Mouse (Mus musculus) MEL-GATA-1-ER (cell line): ENCODE results near the gene Gm10718.
"Not testable (repeated sequence)": the region's sequence is repeated elsewhere in the genome, so short reads cannot be mapped to it uniquely, and the experiment has no call there.

ENCODE experiments used
- DNase-seq: peaks from one replicate; pipeline ENCODE4 v3.0.0-alpha.2; 2012; ENCODE audit warnings: low read depth; ENCODE audit errors: extremely low read depth

The Gm10718 gene

DNA sequence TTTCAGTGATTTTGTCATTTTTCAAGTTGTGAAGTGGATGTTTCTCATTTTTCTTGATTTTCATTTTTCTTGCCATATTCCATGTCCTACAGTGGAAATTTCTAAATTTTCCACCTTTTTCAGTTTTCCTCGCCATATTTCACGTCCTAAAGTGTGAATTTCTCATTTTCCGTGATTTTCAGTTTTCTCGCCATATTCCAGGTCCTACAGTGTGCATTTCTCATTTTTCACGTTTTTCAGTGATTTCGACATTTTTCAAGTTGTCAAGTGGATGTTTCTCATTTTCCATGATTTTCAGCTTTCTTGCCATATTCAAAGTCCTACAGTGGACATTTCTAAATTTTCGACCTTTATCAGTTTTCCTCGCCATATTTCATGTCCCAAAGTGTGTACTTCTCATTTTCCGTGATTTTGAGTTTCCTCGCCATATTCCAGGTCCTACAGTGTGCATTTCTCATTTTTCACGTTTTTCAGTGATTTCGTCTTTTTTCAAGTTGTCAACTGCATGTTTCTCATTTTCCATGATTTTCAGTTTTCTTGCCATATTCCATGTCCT is 1.6 kb downstream of the Gm10718 start, which contains the start of gene Gm10717:
Gene Gm10717, plus strand, starts transcription at position 506 of the 556 bp plus-strand sequence.
- not testable (repeated sequence) for DNase-seq

DNA sequence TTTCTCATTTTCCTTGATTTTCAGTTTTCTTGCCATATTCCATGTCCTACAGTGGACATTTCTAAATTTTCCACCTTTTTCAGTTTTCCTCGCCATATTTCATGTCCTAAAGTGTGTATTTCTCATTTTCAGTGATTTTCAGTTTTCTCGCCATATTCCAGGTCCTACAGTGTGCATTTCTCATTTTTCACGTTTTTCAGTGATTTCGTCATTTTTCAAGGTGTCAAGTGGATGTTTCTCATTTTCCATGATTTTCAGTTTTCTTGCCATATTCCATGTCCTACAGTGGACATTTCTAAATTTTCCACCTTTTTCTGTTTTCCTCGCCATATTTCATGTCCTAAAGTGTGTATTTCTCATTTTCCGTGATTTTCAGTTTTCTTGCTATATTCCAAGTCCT is 2.3 kb downstream of the Gm10718 start:
- DNase-seq = not testable (repeated sequence)

DNA sequence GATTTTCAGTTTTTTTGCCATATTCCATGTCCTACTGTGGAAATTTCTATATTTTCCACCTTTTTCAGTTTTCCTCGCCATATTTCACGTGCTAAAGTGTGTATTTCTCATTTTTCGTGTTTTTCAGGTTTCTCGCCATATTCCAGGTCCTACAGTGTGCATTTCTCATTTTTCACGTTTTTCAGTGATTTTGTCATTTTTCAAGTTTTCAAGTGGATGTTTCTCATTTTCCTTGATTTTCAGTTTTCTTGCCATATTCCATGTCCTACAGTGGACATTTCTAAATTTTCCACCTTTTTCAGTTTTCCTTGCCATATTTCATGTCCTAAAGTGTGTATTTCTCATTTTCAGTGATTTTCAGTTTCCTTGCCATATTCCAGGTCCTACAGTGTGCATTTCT is 2.8 kb downstream of the Gm10718 start:
- not testable (repeated sequence) for DNase-seq

DNA sequence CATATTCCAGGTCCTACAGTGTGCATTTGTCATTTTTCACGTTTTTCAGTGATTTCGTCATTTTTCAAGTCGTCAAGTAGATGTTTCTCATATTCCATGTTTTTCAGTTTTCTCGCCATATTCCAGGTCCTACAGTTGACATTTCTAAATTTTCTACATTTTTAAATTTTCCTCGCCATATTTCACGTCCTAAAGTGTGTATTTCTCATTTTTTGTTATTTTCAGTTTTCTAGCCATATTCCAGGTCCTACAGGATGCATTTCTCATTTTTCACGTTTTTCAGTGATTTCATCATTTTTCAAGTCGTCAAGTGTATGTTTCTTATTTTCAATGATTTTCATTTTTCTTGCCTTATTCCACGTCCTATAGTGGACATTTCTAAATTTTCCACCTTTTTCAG is 3.4 kb downstream of the Gm10718 start:
- not testable (repeated sequence) for DNase-seq

DNA sequence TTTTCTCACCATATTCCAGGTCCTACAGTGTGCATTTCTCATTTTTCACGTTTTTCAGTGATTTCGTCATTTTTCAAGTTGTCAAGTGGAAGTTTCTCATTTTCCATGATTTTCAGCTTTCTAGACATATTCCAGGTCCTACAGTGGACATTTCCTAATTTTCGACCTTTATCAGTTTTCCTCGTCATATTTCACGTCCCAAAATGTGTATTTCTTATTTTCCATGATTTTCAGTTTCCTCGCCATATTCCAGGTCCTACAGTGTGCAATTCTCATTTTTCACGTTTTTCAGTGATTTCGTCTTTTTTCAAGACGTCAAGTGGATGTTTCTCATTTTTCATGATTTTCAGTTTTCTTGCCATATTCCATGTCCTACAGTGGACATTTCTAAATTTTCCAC is 3.9 kb downstream of the Gm10718 start:
- DNase-seq = peak; percentile 29

DNA sequence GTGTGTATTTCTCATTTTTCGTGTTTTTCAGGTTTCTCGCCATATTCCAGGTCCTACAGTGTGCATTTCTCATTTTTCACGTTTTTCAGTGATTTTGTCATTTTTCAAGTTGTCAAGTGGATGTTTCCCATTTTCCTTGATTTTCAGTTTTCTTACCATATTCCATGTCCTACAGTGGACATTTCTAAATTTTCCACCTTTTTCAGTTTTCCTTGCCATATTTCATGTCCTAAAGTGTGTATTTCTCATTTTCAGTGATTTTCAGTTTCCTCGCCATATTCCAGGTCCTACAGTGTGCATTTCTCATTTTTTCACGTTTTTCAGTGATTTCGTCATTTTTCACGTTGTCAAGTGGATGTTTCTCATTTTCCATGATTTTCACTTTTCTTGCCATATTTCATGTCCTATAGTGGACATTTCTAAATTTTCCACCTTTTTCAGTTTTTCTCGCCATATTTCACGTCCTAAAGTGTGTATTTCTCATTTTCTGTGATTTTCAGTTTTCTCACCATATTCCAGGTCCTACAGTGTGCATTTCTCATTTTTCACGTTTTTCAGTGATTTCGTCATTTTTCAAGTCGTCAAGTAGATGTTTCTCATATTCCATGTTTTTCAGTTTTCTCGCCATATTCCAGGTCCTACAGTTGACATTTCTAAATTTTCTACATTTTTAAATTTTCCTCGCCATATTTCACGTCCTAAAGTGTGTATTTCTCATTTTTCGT is 6.1 kb downstream of the Gm10718 start:
- DNase-seq = not testable (repeated sequence)

DNA sequence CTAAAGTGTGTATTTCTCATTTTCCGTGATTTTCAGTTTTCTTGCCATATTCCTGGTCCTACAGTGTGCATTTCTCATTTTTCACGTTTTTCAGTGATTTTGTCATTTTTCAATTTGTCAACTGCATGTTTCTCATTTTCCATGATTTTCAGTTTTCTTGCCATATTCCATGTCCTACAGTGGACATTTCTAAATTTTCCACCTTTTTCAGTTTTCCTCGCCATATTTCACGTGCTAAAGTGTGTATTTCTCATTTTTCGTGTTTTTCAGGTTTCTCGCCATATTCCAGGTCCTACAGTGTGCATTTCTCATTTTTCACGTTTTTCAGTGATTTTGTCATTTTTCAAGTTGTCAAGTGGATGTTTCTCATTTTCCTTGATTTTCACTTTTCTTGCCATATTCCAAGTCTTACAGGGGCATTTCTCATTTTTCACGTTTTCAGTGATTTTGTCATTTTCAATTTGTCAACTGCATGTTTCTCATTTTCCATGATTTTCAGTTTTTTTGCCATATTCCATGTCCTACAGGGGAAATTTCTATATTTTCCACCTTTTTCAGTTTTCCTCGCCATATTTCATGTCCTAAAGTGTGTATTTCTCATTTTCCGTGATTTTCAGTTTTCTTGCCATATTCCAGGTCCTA is 7.5 kb downstream of the Gm10718 start:
- DNase-seq = peak; percentile 86

DNA sequence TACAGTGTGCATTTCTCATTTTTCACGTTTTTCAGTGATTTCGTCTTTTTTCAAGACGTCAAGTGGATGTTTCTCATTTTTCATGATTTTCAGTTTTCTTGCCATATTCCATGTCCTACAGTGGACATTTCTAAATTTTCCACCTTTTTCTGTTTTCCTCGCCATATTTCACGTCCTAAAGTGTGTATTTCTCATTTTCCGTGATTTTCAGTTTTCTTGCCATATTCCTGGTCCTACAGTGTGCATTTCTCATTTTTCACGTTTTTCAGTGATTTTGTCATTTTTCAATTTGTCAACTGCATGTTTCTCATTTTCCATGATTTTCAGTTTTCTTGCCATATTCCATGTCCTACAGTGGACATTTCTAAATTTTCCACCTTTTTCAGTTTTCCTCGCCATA is 11.0 kb downstream of the Gm10718 start, which contains the start of gene Gm17535:
Gene Gm17535, plus strand, starts transcription at position 301 of the 400 bp plus-strand sequence.
- not testable (repeated sequence) for DNase-seq

DNA sequence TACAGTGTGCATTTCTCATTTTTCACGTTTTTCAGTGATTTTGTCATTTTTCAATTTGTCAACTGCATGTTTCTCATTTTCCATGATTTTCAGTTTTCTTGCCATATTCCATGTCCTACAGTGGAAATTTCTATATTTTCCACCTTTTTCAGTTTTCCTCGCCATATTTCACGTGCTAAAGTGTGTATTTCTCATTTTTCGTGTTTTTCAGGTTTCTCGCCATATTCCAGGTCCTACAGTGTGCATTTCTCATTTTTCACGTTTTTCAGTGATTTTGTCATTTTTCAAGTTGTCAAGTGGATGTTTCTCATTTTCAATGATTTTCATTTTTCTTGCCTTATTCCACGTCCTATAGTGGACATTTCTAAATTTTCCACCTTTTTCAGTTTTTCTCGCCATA is 13.2 kb downstream of the Gm10718 start, which contains the start of gene Gm10715:
Gene Gm10715, plus strand, starts transcription at position 301 of the 400 bp plus-strand sequence.
- not testable (repeated sequence) for DNase-seq

DNA sequence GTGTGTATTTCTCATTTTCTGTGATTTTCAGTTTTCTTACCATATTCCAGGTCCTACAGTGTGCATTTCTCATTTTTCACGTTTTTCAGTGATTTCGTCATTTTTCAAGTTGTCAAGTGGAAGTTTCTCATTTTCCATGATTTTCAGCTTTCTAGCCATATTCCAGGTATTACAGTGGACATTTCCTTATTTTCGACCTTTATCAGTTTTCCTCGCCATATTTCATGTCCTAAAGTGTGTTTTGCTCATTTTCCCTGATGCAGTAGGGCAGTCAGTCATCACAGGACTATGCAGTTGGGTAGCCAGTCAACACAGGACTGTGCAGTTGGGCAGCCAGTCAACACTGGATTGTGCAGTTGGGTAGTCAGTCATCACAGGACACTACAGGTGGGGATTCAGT is 14.8 kb downstream of the Gm10718 start:
- peak; percentile 20 for DNase-seq
